16 mouse cellular contexts compared by ENCODE assay signal in the genomic region with DNA sequence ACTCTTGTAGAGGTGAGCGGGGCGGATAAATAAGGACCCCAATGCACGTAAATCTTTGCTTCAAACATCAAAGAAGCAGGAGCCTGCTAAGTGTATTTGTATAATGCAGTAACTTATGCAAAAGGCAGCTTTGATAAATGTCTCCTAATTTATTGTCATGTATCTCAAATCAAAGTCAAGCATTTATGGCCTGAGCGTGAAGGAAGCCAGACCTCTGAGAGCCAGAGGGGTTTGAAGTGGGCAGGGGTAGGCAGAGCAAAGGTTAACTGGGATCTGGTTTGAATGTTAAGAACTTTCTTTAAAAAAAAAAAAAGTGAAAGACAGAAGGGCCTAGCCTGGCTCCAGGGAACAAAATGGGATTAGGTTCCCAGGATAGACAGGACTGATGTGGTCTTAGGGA.
"Had no signal": no experiment of that assay in that cellular context is flagged by ENCODE, and none has a peak within 500 bp of the region (broad histone marks: within the 10 kb centered on the region; RNA-seq: fewer than 3 reads in every experiment).

No protein-coding gene starts in this region.

- H3K36me3 ChIP-seq: lung, embryonic 15.5 days; midbrain, embryonic 13.5 days; midbrain, embryonic 15.5 days; neural tube, embryonic 12.5 days had no signal

- H3K27ac ChIP-seq: lung, embryonic 15.5 days; macrophage; midbrain, embryonic 13.5 days; midbrain, embryonic 15.5 days; neural tube, embryonic 12.5 days had no signal

- H3K4me1 ChIP-seq: megakaryocyte, embryonic 14.5 days; midbrain, embryonic 13.5 days had no signal

- ATAC-seq: liver, postnatal 0 days; lung, postnatal 0 days; midbrain, embryonic 13.5 days; midbrain, embryonic 15.5 days had no signal

- H3K4me2 ChIP-seq: lung, embryonic 15.5 days; midbrain, embryonic 11.5 days; midbrain, embryonic 13.5 days; midbrain, embryonic 15.5 days; neural tube, embryonic 12.5 days had no signal

- H3K9me3 ChIP-seq: lung, embryonic 15.5 days; midbrain, embryonic 13.5 days; midbrain, embryonic 15.5 days; neural tube, embryonic 12.5 days had no signal

- H3K27me3 ChIP-seq: lung, embryonic 15.5 days; megakaryocyte, embryonic 14.5 days; midbrain, embryonic 15.5 days; neural tube, embryonic 12.5 days had no signal

- H3K4me3 ChIP-seq: lung, embryonic 15.5 days; megakaryocyte, embryonic 14.5 days; midbrain, embryonic 13.5 days; midbrain, embryonic 15.5 days; neural tube, embryonic 12.5 days had no signal

- DNase-seq: liver, postnatal 0 days; lung, adult 2 months; lung, postnatal 14 days; lung, postnatal 36 days; right cerebral cortex, postnatal 14 days; thymus, adult 18-20 months; thymus, postnatal 25 days; thymus, postnatal 4 days had no signal

- H3K9ac ChIP-seq: liver, postnatal 0 days; lung, embryonic 15.5 days; midbrain, embryonic 13.5 days; midbrain, embryonic 15.5 days; neural tube, embryonic 12.5 days had no signal
